Mouse (Mus musculus): ENCODE measurements around the gene Gstt4.
"Not testable (repeated sequence)": the region's sequence is repeated elsewhere in the genome, so short reads cannot be mapped to it uniquely, and the experiment has no call there.

GRCm38 (mm10) chr10:75859786-75860470 is 37.6 kb upstream of the Gstt4 start, which contains the start of gene Mif:
- not testable (repeated sequence) for TF ChIP-seq CTCF, EP300 (IDR thresholded peaks at IDR 0.05; ENCODE audit: low read depth)

Data from liver, postnatal 0 days (tissue).